Mouse (Mus musculus) liver, embryonic 14.5 days (tissue): ENCODE results near the gene Ipcef1. TPM values are rescaled to one million over a fixed set of nuclear protein-coding genes. Genes with fewer than 3 reads are reported as not detected.

ENCODE experiments used
- ATAC-seq: fragments of 200-750 bp; cut with Nextera tagmentation; 2 replicates; pipeline ENCODE4 v1.8.0; 2017; ENCODE audit warnings: moderate number of reproducible peaks, mild to moderate bottlenecking, moderate library complexity; ENCODE audit not compliant: insufficient read depth
- DNase-seq, 3 experiments: peaks; one replicate each; pipeline ENCODE4 v3.0.0-alpha.2; 2012 to 2013; ENCODE audit warnings: low read depth in 3 of 3, low spot score in 3 of 3
- H3K27ac ChIP-seq: fragments of 300-500 bp; sonication (generic); 2 replicates; pipeline ENCODE4 v1.5.1; 2014; ENCODE audit warnings: moderate library complexity, mild to moderate bottlenecking, control low read depth, inconsistent platforms
- H3K27me3 ChIP-seq: fragments of 300-500 bp; sonication (generic); 2 replicates; pipeline ENCODE4 v1.6.1; 2014; ENCODE audit warnings: mild to moderate bottlenecking, low read length, moderate library complexity; ENCODE audit not compliant: control insufficient read depth, insufficient read depth
- H3K36me3 ChIP-seq: fragments of 300-500 bp; sonication (generic); replicated peaks from 2 replicates; pipeline ENCODE4 v1.6.1; 2014; ENCODE audit warnings: low read depth; ENCODE audit not compliant: control insufficient read depth, insufficient read depth
- H3K4me1 ChIP-seq, 2 experiments: fragments of 200-500 bp in 1 of 2; fragments of 300-500 bp in 1 of 2; sonication (generic) in 1 of 2; replicated peaks; 2 replicates each; pipeline ENCODE4 v1.6.1; 2012 to 2014; ENCODE audit warnings: antibody characterized with exemption in 1 of 2, inconsistent platforms in 1 of 2, low read length in 1 of 2; ENCODE audit not compliant: control insufficient read depth in 2 of 2, insufficient read depth in 2 of 2
- H3K4me2 ChIP-seq: fragments of 300-500 bp; sonication (generic); 2 replicates; pipeline ENCODE4 v1.6.1; 2014; ENCODE audit warnings: low read depth, mild to moderate bottlenecking, control low read depth, moderate library complexity
- H3K4me3 ChIP-seq, 2 experiments: fragments of 200-500 bp in 1 of 2; fragments of 300-500 bp in 1 of 2; sonication (generic) in 1 of 2; 2 replicates each; pipeline ENCODE4 v1.5.1; 2012 to 2014; ENCODE audit warnings: low read depth in 2 of 2, low read length in 2 of 2, mild to moderate bottlenecking in 2 of 2, control low read depth in 1 of 2, inconsistent platforms in 1 of 2, moderate library complexity in 1 of 2; ENCODE audit not compliant: insufficient read depth in 1 of 2
- H3K9ac ChIP-seq: fragments of 300-500 bp; sonication (generic); replicated peaks from 2 replicates; pipeline ENCODE4 v1.6.1; 2014; ENCODE audit warnings: mild to moderate bottlenecking, control low read depth, moderate library complexity
- H3K9me3 ChIP-seq: fragments of 300-500 bp; sonication (generic); 2 replicates; pipeline ENCODE4 v1.6.1; 2016; ENCODE audit warnings: low read length, mixed read lengths; ENCODE audit not compliant: control insufficient read depth
- CTCF ChIP-seq: IDR thresholded peaks from 2 replicates; pipeline ENCODE4 v1.5.1; 2016; ENCODE audit warnings: antibody characterized with exemption, low read depth, control low read depth
- EP300 ChIP-seq: IDR thresholded peaks from 2 replicates; pipeline ENCODE4 v1.6.1; 2016; ENCODE audit warnings: antibody characterized with exemption, low read depth
- WGBS: fragments of 180-500 bp; shearing (Covaris S2); extraction: QIAGEN DNeasy Blood & Tissue Kit; methylation state at CpG from one replicate; pipeline ENCODE4 v1.1.7; 2014; ENCODE audit not compliant: insufficient replicate concordance; 5-methylcytosine and 5-hydroxymethylcytosine counted together
- polyA plus RNA-seq, 2 experiments: library from polyadenylated mRNA; depleted of rRNA in 1 of 2; stranded (reverse) in 1 of 2; unstranded in 1 of 2; fragments of >200 nt; fragmentation: Nextera tagmentation in 1 of 2; extraction: Ambion mirVana in 1 of 2; gene quantifications; 2 replicates each; pipeline versions ENCODE4 v1.2.1 to v1.2.3; 2012 to 2014

Gene Ipcef1
- polyA plus RNA-seq, 2 experiments, result 0.50 to 0.71 TPM

DNA sequence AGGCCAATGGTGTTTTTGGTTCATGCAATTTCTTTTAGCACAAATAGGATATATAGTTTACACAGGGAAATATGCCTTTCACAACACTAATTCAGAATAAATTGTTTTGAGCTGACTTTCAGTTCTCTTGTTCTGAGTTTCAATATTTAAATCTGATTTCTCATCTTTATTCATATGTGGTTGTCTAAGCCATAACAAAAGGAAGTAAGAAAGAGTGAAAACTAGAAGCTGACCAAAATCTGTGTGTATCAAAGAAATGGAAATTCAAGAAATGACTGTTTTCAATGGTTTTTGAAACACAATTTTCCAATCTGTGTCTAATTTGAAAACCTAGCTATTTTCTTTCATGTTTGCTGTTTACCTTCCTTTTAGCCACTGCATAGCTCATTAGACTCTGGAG is 11.2 kb downstream of the Ipcef1 start:
- H3K36me3 ChIP-seq, result no peaks in the 10 kb centered on the region
- H3K27me3 ChIP-seq, result no peaks in the 10 kb centered on the region
- H3K4me2 ChIP-seq, result no peak overlapping the region
- DNase-seq (no peak), ATAC-seq (no peak)
- H3K27ac ChIP-seq, result no peak overlapping the region
- no peak overlapping the region for H3K9ac ChIP-seq
- no peaks in the 10 kb centered on the region for H3K4me1 ChIP-seq
- no peaks in the 10 kb centered on the region for H3K9me3 ChIP-seq
- TF ChIP-seq EP300, result no peak
- TF ChIP-seq CTCF, result no peak
- no peak overlapping the region for H3K4me3 ChIP-seq

DNA sequence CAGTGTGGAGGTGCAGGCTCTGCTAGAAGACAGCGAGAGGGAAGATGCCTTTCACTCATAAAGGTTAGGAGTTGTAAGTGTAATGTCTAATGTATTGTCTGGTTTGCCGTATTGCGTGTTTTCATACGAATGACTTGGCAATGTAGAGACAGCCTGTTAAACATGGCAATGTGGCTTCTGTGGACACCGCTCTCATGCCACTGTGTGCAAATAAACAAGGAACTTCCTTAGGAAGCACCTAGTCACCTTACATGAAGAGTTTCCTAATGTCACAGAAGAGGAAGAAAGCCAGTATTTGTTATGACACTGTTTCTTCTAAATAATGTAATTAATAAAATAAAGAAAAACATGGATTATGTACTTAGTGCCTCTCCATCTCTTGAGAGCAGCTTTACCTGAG is 15.1 kb downstream of the Ipcef1 start:
- ATAC-seq, result no peak

GRCm38 (mm10) chr10:7035547-7035946 is 16.7 kb downstream of the Ipcef1 start:
- TF ChIP-seq CTCF (no peak), EP300 (no peak)
- WGBS, result 44% methylated on average over 12 of the region's 12 CpGs
- H3K9me3 ChIP-seq, result no peaks in the 10 kb centered on the region
- H3K4me2 ChIP-seq, result no peak overlapping the region
- DNase-seq (no peak), ATAC-seq (no peak)
- H3K36me3 ChIP-seq, result no peaks in the 10 kb centered on the region
- H3K27me3 ChIP-seq, result no peaks in the 10 kb centered on the region
- no peak overlapping the region for H3K4me3 ChIP-seq
- no peak overlapping the region for H3K27ac ChIP-seq
- H3K4me1 ChIP-seq, result 0 out of 4 replicates have a peak, but pooled peaks cover 0 to 2% of the 10 kb centered on the region in 2 experiments
- H3K9ac ChIP-seq, result no peak overlapping the region

More for the DNA sequence above, 15.1 kb downstream of the Ipcef1 start:
- H3K4me1 ChIP-seq, result 0 out of 4 replicates have a peak, but pooled peaks cover 0 to 2% of the 10 kb centered on the region in 2 experiments
- H3K36me3 ChIP-seq, result no peaks in the 10 kb centered on the region
- H3K4me2 ChIP-seq, result no peak overlapping the region
- no peaks in the 10 kb centered on the region for H3K9me3 ChIP-seq
- H3K27ac ChIP-seq, result no peak overlapping the region
- no peak overlapping the region for H3K9ac ChIP-seq
- no peaks in the 10 kb centered on the region for H3K27me3 ChIP-seq
- TF ChIP-seq EP300, result no peak
- no peak for TF ChIP-seq CTCF
- DNase-seq, result no peak
- 70% methylated on average over 5 of the region's 5 CpGs for WGBS
- no peak overlapping the region for H3K4me3 ChIP-seq

DNA sequence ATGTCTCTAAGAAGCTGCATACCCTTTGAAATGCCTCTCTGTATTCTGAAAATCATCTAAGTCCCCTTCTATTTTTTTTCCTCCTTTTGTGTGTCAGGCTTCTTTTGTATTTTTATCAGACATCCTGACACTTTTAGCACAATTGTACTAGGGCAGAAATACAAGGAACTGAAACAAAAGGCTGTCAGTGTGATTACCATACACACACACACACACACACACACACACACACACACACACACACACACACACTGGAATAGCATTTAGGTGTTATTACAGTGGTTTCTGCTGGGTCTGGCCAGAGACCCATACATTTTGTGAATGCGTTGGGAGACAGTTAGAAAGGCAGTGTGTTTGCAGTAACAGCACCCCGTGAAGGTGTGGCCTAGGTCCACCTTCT is 18.8 kb downstream of the Ipcef1 start:
- H3K9me3 ChIP-seq, result no peaks in the 10 kb centered on the region
- H3K4me3 ChIP-seq, result no peak overlapping the region
- WGBS, result 70% methylated on average over 2 of the region's 2 CpGs
- ATAC-seq (no peak), DNase-seq (no peak)
- H3K4me1 ChIP-seq, result 0 out of 4 replicates have a peak, but pooled peaks cover 0 to 2% of the 10 kb centered on the region in 2 experiments
- H3K9ac ChIP-seq, result no peak overlapping the region
- H3K36me3 ChIP-seq, result no peaks in the 10 kb centered on the region
- H3K27ac ChIP-seq, result no peak overlapping the region
- H3K4me2 ChIP-seq, result no peak overlapping the region
- no peaks in the 10 kb centered on the region for H3K27me3 ChIP-seq
- TF ChIP-seq CTCF (no peak), EP300 (no peak)

GRCm38 (mm10) chr10:7025028-7025427 is 27.2 kb downstream of the Ipcef1 start:
- 56% methylated on average over 1 of the region's 1 CpGs for WGBS
- no peak overlapping the region for H3K4me3 ChIP-seq
- H3K9ac ChIP-seq, result no peak overlapping the region
- TF ChIP-seq EP300 (no peak), CTCF (no peak)
- DNase-seq, result no peak
- ATAC-seq, result no peak
- H3K9me3 ChIP-seq, result no peaks in the 10 kb centered on the region
- H3K4me2 ChIP-seq, result no peak overlapping the region
- H3K36me3 ChIP-seq, result no peaks in the 10 kb centered on the region
- no peaks in the 10 kb centered on the region for H3K27me3 ChIP-seq
- H3K4me1 ChIP-seq, result no peaks in the 10 kb centered on the region
- no peak overlapping the region for H3K27ac ChIP-seq
